Mouse (Mus musculus) layer of hippocampus, postnatal 25 days (tissue): Measurements from ENCODE around the gene Rpl3. TPM values are rescaled to one million over a fixed set of nuclear protein-coding genes. Genes with fewer than 3 reads are reported as not detected.
A peak's percentile ranks its signal among the peaks of the same experiment; 100 is the strongest.

Experiments
- DNase-seq, 2 experiments: peaks; one replicate each; pipeline ENCODE4 v3.0.0; 2022; ENCODE audit warnings: mixed read lengths in 2 of 2, low spot score in 1 of 2; ENCODE audit errors: extremely low spot score in 1 of 2
- total RNA-seq, 2 experiments: library from RNA; stranded (reverse); gene quantifications; 2 replicates each; pipeline ENCODE4 v1.2.3; 2021

Gene Rpl3
- total RNA-seq, 2 experiments from 2014 or later, result 494 to 606 TPM

GRCm38 (mm10) chr15:80092041-80092441, 373 bp upstream of the Rpl3 start:
- DNase-seq, result no peak

GRCm38 (mm10) chr15:80090741-80091120, 937 bp downstream of the Rpl3 start:
- DNase-seq, result no peak

- DNase-seq, result no peak
Measured at GRCm38 (mm10) chr15:80090155-80090554, 1.5 kb downstream of the Rpl3 start.

- peak; percentile 76 to 96 for DNase-seq
Measured at GRCm38 (mm10) chr15:80088637-80089036, 3.0 kb downstream of the Rpl3 start.

- DNase-seq, result no peak
Measured at GRCm38 (mm10) chr15:80087406-80088012, 4.2 kb downstream of the Rpl3 start.

- DNase-seq, result no peak
Measured at GRCm38 (mm10) chr15:80083740-80084139, 7.9 kb downstream of the Rpl3 start.

GRCm38 (mm10) chr15:80083276-80083731, 8.4 kb downstream of the Rpl3 start:
- peak; percentile 91 to 94 for DNase-seq

- DNase-seq, result no peak
Measured at GRCm38 (mm10) chr15:80082661-80083275, 8.9 kb downstream of the Rpl3 start.

- no peak for DNase-seq
Measured at GRCm38 (mm10) chr15:80081801-80082546, 9.7 kb downstream of the Rpl3 start.

- no peak for DNase-seq
Measured at GRCm38 (mm10) chr15:80080711-80081615, 10.7 kb downstream of the Rpl3 start.

- DNase-seq, result no peak
Measured at GRCm38 (mm10) chr15:80079954-80080353, 11.7 kb downstream of the Rpl3 start.

- no peak for DNase-seq
Measured at GRCm38 (mm10) chr15:80079129-80079668, 12.5 kb downstream of the Rpl3 start.

- DNase-seq, result no peak
Measured at GRCm38 (mm10) chr15:80078058-80078814, 13.4 kb downstream of the Rpl3 start.

GRCm38 (mm10) chr15:80076338-80077136, 15.1 kb downstream of the Rpl3 start:
- DNase-seq, result peak in 1 of 2 experiments; percentile 83

GRCm38 (mm10) chr15:80075733-80076337, 15.8 kb downstream of the Rpl3 start:
- no peak for DNase-seq

- no peak for DNase-seq
Measured at GRCm38 (mm10) chr15:80075374-80075694, 16.3 kb downstream of the Rpl3 start.

- no peak for DNase-seq
Measured at GRCm38 (mm10) chr15:80074663-80075373, 16.9 kb downstream of the Rpl3 start.

- no peak for DNase-seq
Measured at GRCm38 (mm10) chr15:80073256-80073621, 18.4 kb downstream of the Rpl3 start.
